Mouse (Mus musculus): ENCODE measurements around the gene Olfr640. TPM values are rescaled to one million over a fixed set of nuclear protein-coding genes. Genes with fewer than 3 reads are reported as not detected.

The Olfr640 gene
- total RNA-seq (2015) (not detected in 2 replicates), total RNA-seq (2017) (not detected in 2 replicates)

GRCm38 (mm10) chr7:104025473-104025872 is at the start of gene Olfr640:
Gene Olfr640, minus strand, starts transcription at chr7:104025573.
- no peak for ATAC-seq (ENCODE audit: poor library complexity, severe bottlenecking)

- no peak for ATAC-seq (ENCODE audit: poor library complexity, severe bottlenecking)
These were observed 46.4 kb upstream of the Olfr640 start, which contains the start of gene Olfr644 for GRCm38 (mm10) chr7:104071769-104072168. Gene Olfr644, minus strand, starts transcription at chr7:104071869.

- ATAC-seq (ENCODE audit: poor library complexity, severe bottlenecking): no peak
These were observed 36.0 kb upstream of the Olfr640 start, which contains the start of gene 4930516K23Rik for GRCm38 (mm10) chr7:104061345-104061744. Gene 4930516K23Rik, minus strand, starts transcription at chr7:104061445.

- peak; percentile 64 for ATAC-seq (ENCODE audit: poor library complexity, severe bottlenecking)
These were observed 33.8 kb upstream of the Olfr640 start for GRCm38 (mm10) chr7:104059215-104059614.

DNA sequence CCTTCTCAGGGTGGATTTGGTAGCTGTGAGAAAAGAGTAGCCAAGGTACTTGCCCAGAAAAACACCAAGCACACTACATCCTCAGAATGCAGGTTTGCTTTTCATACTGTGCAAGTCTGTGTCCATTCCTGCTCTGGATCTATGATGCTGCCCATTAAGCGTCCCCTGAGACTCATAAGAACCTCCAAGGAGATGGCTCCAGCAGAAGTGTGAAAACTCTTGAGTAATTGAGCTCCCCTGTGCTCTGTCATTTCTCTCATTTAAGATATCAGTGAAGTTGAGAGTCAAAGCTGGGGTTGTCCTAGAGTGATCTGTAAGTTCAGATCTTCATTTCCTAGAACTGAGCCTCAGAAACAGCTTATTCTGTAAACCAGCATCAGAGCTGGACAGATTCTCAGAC is 27.2 kb upstream of the Olfr640 start, which contains the start of gene Olfr642:
TSS of gene Olfr642 (minus strand) at position 101 of the 400 bp plus-strand sequence.
- ATAC-seq (ENCODE audit: poor library complexity, severe bottlenecking): no peak

GRCm38 (mm10) chr7:104050745-104051144 is 25.4 kb upstream of the Olfr640 start:
- peak; percentile 82 for ATAC-seq (ENCODE audit: poor library complexity, severe bottlenecking)

- ATAC-seq (ENCODE audit: poor library complexity, severe bottlenecking): no peak
These were observed 9.8 kb upstream of the Olfr640 start, which contains the start of gene Olfr641 for GRCm38 (mm10) chr7:104035145-104035544. Gene Olfr641, plus strand, starts transcription at chr7:104035445.

GRCm38 (mm10) chr7:104026978-104027377 is 1.6 kb upstream of the Olfr640 start:
- ATAC-seq (ENCODE audit: poor library complexity, severe bottlenecking): peak; percentile 91

- ATAC-seq (ENCODE audit: poor library complexity, severe bottlenecking): peak; percentile 82
These were observed 3.7 kb downstream of the Olfr640 start for GRCm38 (mm10) chr7:104021651-104022050.

- ATAC-seq (ENCODE audit: poor library complexity, severe bottlenecking): peak; percentile 44
These were observed 6.4 kb downstream of the Olfr640 start for GRCm38 (mm10) chr7:104018953-104019352.

DNA sequence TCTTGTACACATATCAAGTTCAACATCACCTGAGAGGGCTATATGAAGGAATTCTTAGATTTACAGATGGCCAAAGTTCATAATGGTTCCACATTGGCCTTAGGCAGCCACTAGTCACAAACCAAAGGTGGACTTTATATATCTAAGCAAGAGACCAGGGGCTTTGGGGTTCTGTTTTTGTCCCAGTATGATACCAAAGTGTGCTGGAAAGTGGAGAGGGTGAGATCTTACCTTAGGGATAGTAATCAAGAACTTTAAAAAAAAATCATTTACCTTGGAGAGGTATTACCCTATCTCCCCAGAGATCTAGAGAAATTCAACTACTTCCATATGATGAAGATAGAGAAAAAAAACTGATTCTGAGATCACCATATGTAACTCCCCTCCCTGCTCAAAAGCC is 8.2 kb downstream of the Olfr640 start, which contains the start of gene Olfr639:
TSS of gene Olfr639 (minus strand) at position 101 of the 400 bp plus-strand sequence.
- no peak for ATAC-seq (ENCODE audit: poor library complexity, severe bottlenecking)

- ATAC-seq (ENCODE audit: poor library complexity, severe bottlenecking): no peak
These were observed 26.2 kb downstream of the Olfr640 start for GRCm38 (mm10) chr7:103999124-103999523.

DNA sequence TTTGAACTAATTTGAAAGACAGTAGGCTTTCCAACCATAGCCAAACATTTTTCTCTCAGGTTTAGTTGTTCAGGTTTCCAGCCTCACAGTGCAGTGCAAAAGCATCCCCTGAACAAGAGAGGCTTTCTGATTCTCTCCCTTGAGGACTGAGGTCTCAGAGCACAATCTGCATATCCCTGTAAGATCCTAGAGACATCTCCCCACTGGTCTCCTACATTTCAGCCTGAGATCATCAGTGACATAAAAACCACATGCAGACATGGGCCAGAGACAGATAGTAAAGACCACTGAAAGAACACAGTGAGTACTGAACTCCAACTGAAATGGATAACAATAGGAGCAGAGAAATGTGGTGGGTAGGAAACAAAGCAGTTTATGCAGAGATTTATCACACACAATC is 26.9 kb downstream of the Olfr640 start, which contains the start of gene Olfr638:
TSS of gene Olfr638 (plus strand) at position 301 of the 400 bp plus-strand sequence.
- no peak for ATAC-seq (ENCODE audit: poor library complexity, severe bottlenecking)

DNA sequence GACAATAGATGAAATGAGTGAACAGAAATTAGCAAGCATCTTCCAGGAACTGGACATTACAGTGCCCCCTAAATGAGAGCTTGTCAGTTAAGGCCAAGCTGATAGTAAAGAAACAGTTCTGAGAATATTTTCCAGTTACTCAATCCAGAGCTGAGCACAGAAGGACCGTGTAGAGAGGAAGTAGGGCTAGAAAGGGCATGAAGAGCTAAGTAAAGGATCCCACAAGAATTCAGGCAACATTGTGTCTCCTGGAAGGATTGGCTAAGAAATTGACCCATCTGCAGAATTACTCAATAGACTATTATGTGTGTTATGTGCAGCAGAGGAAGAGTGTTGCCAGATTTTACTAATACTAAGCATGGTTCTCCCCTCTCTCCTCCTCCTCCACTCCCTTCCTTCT is 53.6 kb downstream of the Olfr640 start:
- 0 out of 2 replicates have a peak, but pooled peaks have one; percentile 15 for ATAC-seq (ENCODE audit: poor library complexity, severe bottlenecking)

DNA sequence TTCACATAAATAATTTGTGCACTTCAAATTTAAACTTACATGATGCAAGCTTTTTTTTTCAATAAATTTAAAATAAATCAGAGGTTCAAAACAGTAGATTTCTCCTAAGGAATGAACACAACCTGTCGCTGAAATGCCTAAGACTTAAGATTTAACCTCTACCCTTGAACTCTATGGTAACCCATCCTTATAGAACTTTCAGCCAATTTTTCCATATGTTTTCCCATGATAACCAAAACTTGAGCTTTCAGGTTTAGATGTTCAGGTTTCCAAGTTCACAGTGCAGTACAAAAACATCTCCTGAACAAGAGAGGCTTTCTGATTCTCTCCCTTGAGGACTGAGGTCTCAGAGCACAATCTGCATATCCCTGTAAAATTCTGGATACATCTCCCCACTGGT is 54.5 kb downstream of the Olfr640 start, which contains the start of gene Olfr635:
TSS of gene Olfr635 (plus strand) at position 301 of the 400 bp plus-strand sequence.
- ATAC-seq (ENCODE audit: poor library complexity, severe bottlenecking): no peak

Other genes with a start within 250 kb of the Olfr640 start
Only the 30 nearest of the 31 such genes appear.
- not detected in 2 replicates for gene Olfr67, start 233.8 kb downstream of the Olfr640 start, total RNA-seq (2015)
- not detected in 2 replicates for gene Olfr67, start 233.8 kb downstream of the Olfr640 start, total RNA-seq (2017)
- 43.0 and 130 TPM in 2 replicates for gene Hbb-bt, start 211.6 kb downstream of the Olfr640 start, total RNA-seq (2015)
- 14.3 and 23.0 TPM in 2 replicates for gene Hbb-bt, start 211.6 kb downstream of the Olfr640 start, total RNA-seq (2017)
- 106 and 274 TPM in 2 replicates for gene Hbb-bs, start 197.5 kb downstream of the Olfr640 start, total RNA-seq (2015)
- 71.1 and 121 TPM in 2 replicates for gene Hbb-bs, start 197.5 kb downstream of the Olfr640 start, total RNA-seq (2017)
- gene Hbb-bh2, start 185.1 kb downstream of the Olfr640 start, total RNA-seq (2015): not detected in 2 replicates
- not detected in 2 replicates for gene Hbb-bh2, start 185.1 kb downstream of the Olfr640 start, total RNA-seq (2017)
- gene Hbb-bh1, start 182.4 kb downstream of the Olfr640 start, total RNA-seq (2015): not detected in 2 replicates
- not detected in 2 replicates for gene Hbb-bh1, start 182.4 kb downstream of the Olfr640 start, total RNA-seq (2017)
- gene Hbb-y, start 172.4 kb downstream of the Olfr640 start, total RNA-seq (2015): not detected in 2 replicates
- gene Hbb-y, start 172.4 kb downstream of the Olfr640 start, total RNA-seq (2017): not detected in 2 replicates
- gene Olfr66, start 139.3 kb downstream of the Olfr640 start, total RNA-seq (2015): not detected in 2 replicates
- gene Olfr66, start 139.3 kb downstream of the Olfr640 start, total RNA-seq (2017): not detected in 2 replicates
- gene Olfr64, start 131.1 kb downstream of the Olfr640 start, total RNA-seq (2015): not detected in 2 replicates
- not detected in 2 replicates for gene Olfr64, start 131.1 kb downstream of the Olfr640 start, total RNA-seq (2017)
- gene Olfr65, start 122.1 kb downstream of the Olfr640 start, total RNA-seq (2015): not detected in 2 replicates
- gene Olfr65, start 122.1 kb downstream of the Olfr640 start, total RNA-seq (2017): not detected in 2 replicates
- not detected in 2 replicates for gene Olfr631, start 96.7 kb downstream of the Olfr640 start, total RNA-seq (2015)
- gene Olfr631, start 96.7 kb downstream of the Olfr640 start, total RNA-seq (2017): not detected in 2 replicates
- gene Olfr632, start 91.2 kb downstream of the Olfr640 start, total RNA-seq (2015): not detected in 2 replicates
- not detected in 2 replicates for gene Olfr632, start 91.2 kb downstream of the Olfr640 start, total RNA-seq (2017)
- not detected in 2 replicates for gene Olfr633, start 81.1 kb downstream of the Olfr640 start, total RNA-seq (2015)
- not detected in 2 replicates for gene Olfr633, start 81.1 kb downstream of the Olfr640 start, total RNA-seq (2017)
- gene Olfr635, start 54.4 kb downstream of the Olfr640 start, total RNA-seq (2015): not detected in 2 replicates
- gene Olfr635, start 54.4 kb downstream of the Olfr640 start, total RNA-seq (2017): not detected in 2 replicates
- gene Olfr638, start 26.8 kb downstream of the Olfr640 start, total RNA-seq (2015): not detected in 2 replicates
- not detected in 2 replicates for gene Olfr638, start 26.8 kb downstream of the Olfr640 start, total RNA-seq (2017)
- not detected in 2 replicates for gene Olfr639, start 8.3 kb downstream of the Olfr640 start, total RNA-seq (2015)
- not detected in 2 replicates for gene Olfr639, start 8.3 kb downstream of the Olfr640 start, total RNA-seq (2017)
- not detected in 2 replicates for gene Olfr641, start 9.9 kb upstream of the Olfr640 start, total RNA-seq (2015)
- gene Olfr641, start 9.9 kb upstream of the Olfr640 start, total RNA-seq (2017): not detected in 2 replicates
- not detected in 2 replicates for gene Olfr642, start 27.1 kb upstream of the Olfr640 start, total RNA-seq (2015)
- gene Olfr642, start 27.1 kb upstream of the Olfr640 start, total RNA-seq (2017): not detected in 2 replicates
- not detected in 2 replicates for gene 4930516K23Rik, start 35.9 kb upstream of the Olfr640 start, total RNA-seq (2015)
- 0.55 TPM in 1 of 2 replicates, not detected in the other for gene 4930516K23Rik, start 35.9 kb upstream of the Olfr640 start, total RNA-seq (2017)
- not detected in 2 replicates for gene Olfr644, start 46.3 kb upstream of the Olfr640 start, total RNA-seq (2015)
- not detected in 2 replicates for gene Olfr644, start 46.3 kb upstream of the Olfr640 start, total RNA-seq (2017)
- gene Olfr645, start 59.9 kb upstream of the Olfr640 start, total RNA-seq (2015): not detected in 2 replicates
- not detected in 2 replicates for gene Olfr645, start 59.9 kb upstream of the Olfr640 start, total RNA-seq (2017)
- not detected in 2 replicates for gene Olfr646, start 79.3 kb upstream of the Olfr640 start, total RNA-seq (2015)
- not detected in 2 replicates for gene Olfr646, start 79.3 kb upstream of the Olfr640 start, total RNA-seq (2017)
- not detected in 2 replicates for gene Ubqln5, start 104.3 kb upstream of the Olfr640 start, total RNA-seq (2015)
- gene Ubqln5, start 104.3 kb upstream of the Olfr640 start, total RNA-seq (2017): not detected in 2 replicates
- gene Olfr643, start 111.8 kb upstream of the Olfr640 start, total RNA-seq (2015): not detected in 2 replicates
- gene Olfr643, start 111.8 kb upstream of the Olfr640 start, total RNA-seq (2017): not detected in 2 replicates
- gene Ubqln3, start 117.7 kb upstream of the Olfr640 start, total RNA-seq (2015): not detected in 2 replicates
- not detected in 2 replicates for gene Ubqln3, start 117.7 kb upstream of the Olfr640 start, total RNA-seq (2017)
- not detected in 2 replicates for gene Ubqlnl, start 125.0 kb upstream of the Olfr640 start, total RNA-seq (2015)
- gene Ubqlnl, start 125.0 kb upstream of the Olfr640 start, total RNA-seq (2017): not detected in 2 replicates
- not detected in 2 replicates for gene Olfm5, start 139.3 kb upstream of the Olfr640 start, total RNA-seq (2015)
- not detected in 2 replicates for gene Olfm5, start 139.3 kb upstream of the Olfr640 start, total RNA-seq (2017)
- gene Olfr648, start 157.8 kb upstream of the Olfr640 start, total RNA-seq (2015): 0.16 and 0.38 TPM in 2 replicates
- 0.04 TPM in 1 of 2 replicates, not detected in the other for gene Olfr648, start 157.8 kb upstream of the Olfr640 start, total RNA-seq (2017)
- not detected in 2 replicates for gene Olfr649, start 170.4 kb upstream of the Olfr640 start, total RNA-seq (2015)
- gene Olfr649, start 170.4 kb upstream of the Olfr640 start, total RNA-seq (2017): not detected in 2 replicates
- 0.31 and 0.50 TPM in 2 replicates for gene Trim6, start 193.2 kb upstream of the Olfr640 start, total RNA-seq (2015)
- gene Trim6, start 193.2 kb upstream of the Olfr640 start, total RNA-seq (2017): 0.70 and 1.9 TPM in 2 replicates
- 21.2 and 22.8 TPM in 2 replicates for gene Trim34a, start 218.9 kb upstream of the Olfr640 start, total RNA-seq (2015)
- gene Trim34a, start 218.9 kb upstream of the Olfr640 start, total RNA-seq (2017): 26.9 and 31.2 TPM in 2 replicates

All from megakaryocyte, adult 5-6 weeks (primary cell).